Mouse (Mus musculus): ENCODE measurements around the gene Arhgap27. TPM values are rescaled to one million over a fixed set of nuclear protein-coding genes. Genes with fewer than 3 reads are reported as not detected.

Gene Arhgap27
- polyA plus RNA-seq, 1 experiment from 2014 or later = 3.2 TPM

- Histone ChIP-seq H3K27me3 (ENCODE audit: insufficient read depth, low read length) (0 out of 2 replicates have a peak, but pooled peaks cover 8% of the 10 kb centered on the region), H3K36me3 (replicated peaks; ENCODE audit: insufficient read depth, low read length) (no peaks in the 10 kb centered on the region), H3K4me1 (ENCODE audit: insufficient read depth) (peaks cover 5% of the 10 kb centered on the region; the same call in 1 of the 2 replicates), H3K4me2 (ENCODE audit: low read depth, low read length) (no peak overlapping the region), H3K9me3 (ENCODE audit: low read length) (no peaks in the 10 kb centered on the region), H3K27ac (ENCODE audit: low read depth) (no peak overlapping the region), H3K9ac (replicated peaks) (no peak overlapping the region), H3K4me3 (ENCODE audit: low read depth, low read length) (no peak overlapping the region)
- ATAC-seq (no peak), DNase-seq (no peak)
- TF ChIP-seq CTCF (IDR thresholded peaks at IDR 0.05; ENCODE audit: low read depth) (no peak), EP300 (IDR thresholded peaks at IDR 0.05; ENCODE audit: low read depth) (no peak)
- 54% methylated on average over 8 of the region's 8 CpGs for WGBS (ENCODE audit: insufficient replicate concordance)
These were observed 50.7 kb downstream of the Arhgap27 start for GRCm38 (mm10) chr11:103312655-103313255.

GRCm38 (mm10) chr11:103311960-103312611 is 51.4 kb downstream of the Arhgap27 start:
- Histone ChIP-seq H3K4me3 (ENCODE audit: low read depth, low read length) (no peak overlapping the region), H3K9me3 (ENCODE audit: low read length) (no peaks in the 10 kb centered on the region), H3K27me3 (ENCODE audit: insufficient read depth, low read length) (0 out of 2 replicates have a peak, but pooled peaks cover 8% of the 10 kb centered on the region), H3K4me1 (ENCODE audit: insufficient read depth) (peaks cover 5% of the 10 kb centered on the region; the same call in 1 of the 2 replicates), H3K4me2 (ENCODE audit: low read depth, low read length) (peak overlapping the region; percentile 38), H3K27ac (ENCODE audit: low read depth) (peak overlapping the region; percentile 55; the same call in 1 of the 2 replicates), H3K9ac (replicated peaks) (no peak overlapping the region), H3K36me3 (replicated peaks; ENCODE audit: insufficient read depth, low read length) (no peaks in the 10 kb centered on the region)
- ATAC-seq = no peak
- WGBS (ENCODE audit: insufficient replicate concordance) = 7% methylated on average over 30 of the region's 30 CpGs
- peak; percentile 44 for DNase-seq
- TF ChIP-seq CTCF (IDR thresholded peaks at IDR 0.05; ENCODE audit: low read depth) (no peak), EP300 (IDR thresholded peaks at IDR 0.05; ENCODE audit: low read depth) (no peak)

GRCm38 (mm10) chr11:103309956-103310574 is 53.4 kb downstream of the Arhgap27 start:
- TF ChIP-seq CTCF (IDR thresholded peaks at IDR 0.05; ENCODE audit: low read depth) = no peak
- TF ChIP-seq EP300 (IDR thresholded peaks at IDR 0.05; ENCODE audit: low read depth) = no peak
- Histone ChIP-seq H3K9ac (replicated peaks) (no peak overlapping the region), H3K4me2 (ENCODE audit: low read depth, low read length) (no peak overlapping the region), H3K36me3 (replicated peaks; ENCODE audit: insufficient read depth, low read length) (no peaks in the 10 kb centered on the region), H3K27me3 (ENCODE audit: insufficient read depth, low read length) (0 out of 2 replicates have a peak, but pooled peaks cover 8% of the 10 kb centered on the region), H3K4me1 (ENCODE audit: insufficient read depth) (peaks cover 3% of the 10 kb centered on the region; the same call in 1 of the 2 replicates), H3K9me3 (ENCODE audit: low read length) (no peaks in the 10 kb centered on the region), H3K4me3 (ENCODE audit: low read depth, low read length) (no peak overlapping the region), H3K27ac (ENCODE audit: low read depth) (no peak overlapping the region)
- no peak for ATAC-seq
- no peak for DNase-seq
- 33% methylated on average over 10 of the region's 10 CpGs for WGBS (ENCODE audit: insufficient replicate concordance)

DNA sequence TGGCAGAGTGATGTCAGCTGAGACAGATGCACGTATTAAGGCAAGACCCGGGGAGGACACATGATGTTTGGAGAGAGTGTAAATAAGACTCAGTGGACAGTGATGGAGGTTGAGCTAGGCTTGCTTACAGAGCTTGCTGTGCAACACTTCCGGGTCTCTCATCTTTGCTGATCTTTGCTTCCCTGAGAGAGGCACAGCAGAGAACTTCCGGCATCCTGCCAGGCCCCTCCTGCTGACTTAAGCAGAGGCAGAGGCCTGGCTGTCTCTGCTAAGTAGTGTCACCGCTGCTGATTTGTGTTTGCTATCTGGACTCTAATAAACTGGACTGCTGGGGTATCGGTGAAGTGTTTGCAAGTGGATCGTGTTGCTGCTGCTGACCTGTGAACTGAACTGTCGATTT is 55.6 kb downstream of the Arhgap27 start:
- 0 out of 2 replicates have a peak, but pooled peaks cover 5% of the 10 kb centered on the region for H3K27me3 ChIP-seq (ENCODE audit: insufficient read depth, low read length)
- H3K4me3 ChIP-seq (ENCODE audit: low read depth, low read length) = no peak overlapping the region
- no peaks in the 10 kb centered on the region for H3K36me3 ChIP-seq (replicated peaks; ENCODE audit: insufficient read depth, low read length)
- DNase-seq (no peak), ATAC-seq (no peak)
- 54% methylated on average over 8 of the region's 8 CpGs for WGBS (ENCODE audit: insufficient replicate concordance)
- no peak overlapping the region for H3K9ac ChIP-seq (replicated peaks)
- H3K9me3 ChIP-seq (ENCODE audit: low read length) = no peaks in the 10 kb centered on the region
- H3K4me1 ChIP-seq (ENCODE audit: insufficient read depth) = no peaks in the 10 kb centered on the region
- no peak for TF ChIP-seq CTCF (IDR thresholded peaks at IDR 0.05; ENCODE audit: low read depth)
- no peak for TF ChIP-seq EP300 (IDR thresholded peaks at IDR 0.05; ENCODE audit: low read depth)
- no peak overlapping the region for H3K4me2 ChIP-seq (ENCODE audit: low read depth, low read length)
- H3K27ac ChIP-seq (ENCODE audit: low read depth) = peak overlapping the region; percentile 40

DNA sequence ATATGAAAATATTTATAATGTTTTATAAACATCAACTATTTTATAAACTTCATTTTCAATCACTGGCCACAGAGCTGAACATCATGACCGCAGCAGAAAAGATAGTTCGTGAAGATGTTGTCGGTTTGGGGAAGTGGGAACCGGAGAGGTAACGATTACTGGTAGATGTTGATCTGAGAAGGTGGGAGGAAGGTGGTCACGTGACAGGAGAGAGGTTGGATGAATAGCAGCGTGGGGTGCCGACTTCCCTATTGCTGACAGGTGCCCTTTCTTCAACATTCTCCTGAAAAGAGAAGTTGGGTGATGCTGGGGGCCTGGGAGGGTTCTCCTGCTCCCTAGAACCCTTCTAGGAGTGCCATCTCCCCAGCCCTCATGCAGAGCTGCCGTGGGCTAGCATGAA is 59.0 kb downstream of the Arhgap27 start:
- no peak for TF ChIP-seq EP300 (IDR thresholded peaks at IDR 0.05; ENCODE audit: low read depth)
- TF ChIP-seq CTCF (IDR thresholded peaks at IDR 0.05; ENCODE audit: low read depth) = no peak
- H3K9me3 ChIP-seq (ENCODE audit: low read length) = no peaks in the 10 kb centered on the region
- DNase-seq (no peak), ATAC-seq (no peak)
- H3K9ac ChIP-seq (replicated peaks) = no peak overlapping the region
- H3K4me3 ChIP-seq (ENCODE audit: low read depth, low read length) = no peak overlapping the region
- H3K27me3 ChIP-seq (ENCODE audit: insufficient read depth, low read length) = no peaks in the 10 kb centered on the region
- WGBS (ENCODE audit: insufficient replicate concordance) = 39% methylated on average over 9 of the region's 9 CpGs
- no peaks in the 10 kb centered on the region for H3K4me1 ChIP-seq (ENCODE audit: insufficient read depth)
- no peaks in the 10 kb centered on the region for H3K36me3 ChIP-seq (replicated peaks; ENCODE audit: insufficient read depth, low read length)
- H3K27ac ChIP-seq (ENCODE audit: low read depth) = no peak overlapping the region
- H3K4me2 ChIP-seq (ENCODE audit: low read depth, low read length) = no peak overlapping the region

- no peaks in the 10 kb centered on the region for H3K36me3 ChIP-seq (replicated peaks; ENCODE audit: insufficient read depth, low read length)
- no peaks in the 10 kb centered on the region for H3K9me3 ChIP-seq (ENCODE audit: low read length)
- WGBS (ENCODE audit: insufficient replicate concordance) = 77% methylated on average over 7 of the region's 7 CpGs
- ATAC-seq = no peak
- H3K27ac ChIP-seq (ENCODE audit: low read depth) = no peak overlapping the region
- H3K4me2 ChIP-seq (ENCODE audit: low read depth, low read length) = no peak overlapping the region
- DNase-seq = no peak
- H3K9ac ChIP-seq (replicated peaks) = no peak overlapping the region
- H3K27me3 ChIP-seq (ENCODE audit: insufficient read depth, low read length) = no peaks in the 10 kb centered on the region
- H3K4me3 ChIP-seq (ENCODE audit: low read depth, low read length) = no peak overlapping the region
- TF ChIP-seq EP300 (IDR thresholded peaks at IDR 0.05; ENCODE audit: low read depth) = no peak
- no peak for TF ChIP-seq CTCF (IDR thresholded peaks at IDR 0.05; ENCODE audit: low read depth)
- H3K4me1 ChIP-seq (ENCODE audit: insufficient read depth) = peaks cover 10% of the 10 kb centered on the region
These were observed 68.7 kb downstream of the Arhgap27 start for GRCm38 (mm10) chr11:103294772-103295171.
